Mouse (Mus musculus) heart, adult 2 months (tissue): ENCODE data around the gene Snx1.

ENCODE experiments used
- CTCF ChIP-seq: fragments of 200-600 bp; IDR thresholded peaks from 2 replicates; pipeline ENCODE4 v1.8.1; 2022; ENCODE audit warnings: antibody characterized with exemption, mild to moderate bottlenecking, moderate library complexity
- EP300 ChIP-seq: fragments of 200-500 bp; IDR thresholded peaks from 2 replicates; pipeline ENCODE4 v1.6.1; 2011; ENCODE audit warnings: low read depth, low read length, control low read depth; ENCODE audit not compliant: insufficient read depth
- POLR2A ChIP-seq: fragments of 200-500 bp; IDR thresholded peaks from 2 replicates; pipeline ENCODE4 v1.6.1; 2011; ENCODE audit warnings: mild to moderate bottlenecking, low read depth, low read length, control low read depth; ENCODE audit not compliant: insufficient read depth

- no peak for TF ChIP-seq CTCF
- no peak for TF ChIP-seq POLR2A
- no peak for TF ChIP-seq EP300
Measured at GRCm38 (mm10) chr9:66066791-66067190, 59.6 kb downstream of the Snx1 start.
